Mouse (Mus musculus) T-cell, adult 2 months (primary cell): Measurements from ENCODE around the gene Cradd.

Experiments
- DNase-seq: peaks from one replicate; pipeline ENCODE4 v3.0.0; 2022; ENCODE audit warnings: low spot score

Gene Cradd

GRCm38 (mm10) chr10:95306824-95307552, 16.9 kb downstream of the Cradd start:
- no peak for DNase-seq

DNA sequence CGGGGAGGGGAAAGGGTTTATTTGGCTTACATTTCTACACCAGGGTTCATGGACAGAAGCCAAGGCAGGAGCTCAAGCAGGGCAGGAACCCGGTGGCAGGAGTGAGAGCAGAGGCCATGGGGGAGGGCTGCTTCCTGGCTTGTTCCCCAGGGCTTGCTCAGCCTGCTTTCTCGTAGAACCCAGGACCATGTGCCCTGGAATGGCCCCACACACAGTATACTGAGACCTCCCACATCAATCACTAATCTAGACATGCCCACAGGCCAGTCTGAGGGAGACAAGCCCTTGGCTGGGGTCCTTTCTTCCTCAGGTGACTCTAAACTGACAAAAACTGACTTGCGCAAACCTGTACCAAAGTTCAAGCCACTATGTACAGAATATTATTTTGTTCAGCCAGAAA, 19.7 kb downstream of the Cradd start:
- DNase-seq = no peak

- no peak for DNase-seq
Observed at GRCm38 (mm10) chr10:95302211-95303163, 21.4 kb downstream of the Cradd start.

- DNase-seq = no peak
Observed at GRCm38 (mm10) chr10:95300178-95300793, 23.6 kb downstream of the Cradd start.

DNA sequence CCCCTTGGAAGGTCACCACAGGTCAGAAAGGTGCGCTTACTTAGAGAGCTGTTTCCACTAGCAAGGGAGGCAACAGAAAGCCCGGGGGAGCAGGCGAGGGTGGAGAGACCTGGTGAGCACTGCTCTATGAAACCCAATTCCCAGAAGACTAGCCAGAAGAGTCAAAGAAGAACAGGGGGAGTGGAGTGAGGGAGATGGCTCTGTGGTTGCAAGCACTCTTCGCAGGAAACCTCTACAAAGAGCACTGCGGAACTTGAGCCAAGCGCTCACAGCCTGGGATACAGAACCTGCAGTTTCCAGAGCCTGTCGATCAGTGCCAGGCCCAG, 24.2 kb downstream of the Cradd start:
- no peak for DNase-seq

DNA sequence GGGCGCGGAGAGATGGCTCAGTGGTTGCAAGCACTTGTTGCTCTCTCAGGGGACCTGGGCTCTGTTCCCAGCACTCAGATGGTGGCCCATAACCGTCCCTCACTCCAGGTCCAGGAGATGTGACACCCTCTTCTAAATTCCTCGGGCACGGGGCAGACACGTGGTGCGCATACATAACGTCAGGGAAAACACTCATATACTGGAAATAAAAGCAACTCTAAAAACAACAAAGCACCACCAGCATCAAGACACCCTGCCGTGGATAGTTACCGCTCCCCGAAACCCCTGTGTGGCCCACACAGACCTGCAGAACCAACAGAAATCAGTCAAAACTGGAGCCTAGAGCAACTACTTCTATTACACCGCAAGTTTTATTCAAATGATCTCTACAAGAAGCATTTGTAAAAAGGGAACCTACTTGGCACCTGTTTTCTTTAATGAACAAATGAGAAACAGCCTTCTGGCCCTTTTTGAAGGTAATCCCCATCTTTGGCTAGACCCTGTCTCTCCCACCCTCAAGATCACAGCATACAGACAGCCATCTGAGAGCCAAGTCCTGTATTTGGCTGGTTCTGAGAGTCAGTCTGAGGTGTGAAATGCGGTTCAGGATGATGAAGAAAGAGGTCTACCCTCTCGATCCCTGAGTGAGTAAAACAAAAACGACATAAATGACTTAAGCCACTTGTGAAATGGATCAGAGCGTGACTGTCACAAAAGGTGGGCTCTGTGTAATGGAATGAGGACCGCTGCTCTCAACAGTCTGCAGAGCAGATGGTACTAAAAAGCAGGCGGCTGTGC, 24.7 kb downstream of the Cradd start:
- DNase-seq = no peak

GRCm38 (mm10) chr10:95298504-95298903, 25.4 kb downstream of the Cradd start:
- no peak for DNase-seq

GRCm38 (mm10) chr10:95297690-95298104, 26.2 kb downstream of the Cradd start:
- DNase-seq = no peak

DNA sequence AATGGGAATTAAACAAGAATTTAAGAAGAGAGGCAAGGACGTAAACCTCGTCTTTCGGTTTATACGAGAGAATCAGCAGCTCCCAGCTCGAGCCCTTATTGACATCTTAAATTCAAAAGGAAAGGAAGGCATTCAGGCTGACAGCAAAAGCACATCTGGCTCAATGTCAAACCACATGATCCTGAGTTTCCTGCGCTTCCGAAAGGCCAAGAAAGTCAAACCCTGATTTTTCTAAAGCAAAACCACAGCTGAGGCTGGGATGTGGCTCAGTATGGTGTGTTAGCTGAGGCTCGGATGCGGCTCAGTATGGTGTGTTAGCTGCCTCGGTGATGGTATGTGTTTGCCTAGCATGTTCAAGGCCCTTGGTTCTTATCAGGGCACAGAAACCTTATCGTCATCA, 26.9 kb downstream of the Cradd start:
- DNase-seq = no peak

- DNase-seq = no peak
Observed at GRCm38 (mm10) chr10:95293261-95293660, 30.7 kb downstream of the Cradd start.

DNA sequence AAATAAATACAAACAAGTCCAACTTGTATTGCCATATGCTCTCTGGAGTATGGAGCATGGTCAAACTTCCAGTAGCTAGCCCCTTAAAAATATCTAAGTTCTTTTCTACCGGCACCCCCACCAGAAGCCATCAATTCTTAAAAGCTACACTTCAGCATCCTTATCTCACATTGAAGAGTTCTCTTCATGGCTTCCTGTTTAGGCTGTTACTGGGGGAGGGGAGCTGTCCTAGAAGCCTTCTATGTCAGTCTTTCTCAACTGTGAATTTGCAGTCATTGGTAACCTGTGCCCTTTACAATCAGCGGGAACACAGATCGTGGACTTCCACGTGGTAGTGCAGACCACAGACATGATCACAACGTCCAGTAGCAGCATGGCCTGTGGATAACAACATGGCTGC, 31.7 kb downstream of the Cradd start:
- no peak for DNase-seq

DNA sequence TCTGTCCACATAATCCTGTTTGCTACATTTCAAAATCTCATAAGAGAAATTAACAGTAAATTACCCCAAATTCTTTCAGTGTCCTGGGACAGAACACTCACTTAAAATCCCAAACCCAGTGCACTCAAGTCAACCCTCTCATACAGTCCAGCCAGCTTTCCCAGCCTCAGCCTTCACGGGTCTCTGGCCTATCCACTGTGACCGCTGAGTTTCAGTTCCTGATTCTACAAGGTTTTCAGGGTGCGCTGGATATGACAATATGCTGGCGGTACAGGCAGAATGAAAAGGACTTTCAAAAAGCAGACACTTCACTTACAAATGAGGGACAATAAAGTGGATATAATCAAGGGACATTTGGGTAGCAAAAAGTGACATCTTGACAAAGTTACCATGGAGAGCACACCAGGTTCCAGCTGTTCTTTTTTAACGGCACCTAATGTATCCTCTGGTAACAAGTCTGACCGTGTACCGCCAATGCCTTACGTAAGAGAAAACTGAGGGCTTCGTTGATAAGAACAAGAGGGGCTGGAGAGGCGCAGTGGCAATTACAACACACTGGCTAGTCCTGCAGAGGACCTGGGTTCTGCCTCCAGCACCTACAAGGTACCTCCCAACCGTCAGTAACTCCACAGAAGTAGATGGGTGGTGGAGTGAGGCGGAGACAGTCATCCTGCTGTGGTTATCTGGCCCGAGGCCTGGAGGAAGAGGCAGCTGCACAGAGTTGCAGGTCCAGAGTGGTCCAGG, 32.6 kb downstream of the Cradd start:
- DNase-seq = no peak

- no peak for DNase-seq
Observed at GRCm38 (mm10) chr10:95289819-95290218, 34.1 kb downstream of the Cradd start.

- no peak for DNase-seq
Observed at GRCm38 (mm10) chr10:95288206-95288605, 35.7 kb downstream of the Cradd start.

GRCm38 (mm10) chr10:95287351-95287750, 36.6 kb downstream of the Cradd start:
- no peak for DNase-seq

DNA sequence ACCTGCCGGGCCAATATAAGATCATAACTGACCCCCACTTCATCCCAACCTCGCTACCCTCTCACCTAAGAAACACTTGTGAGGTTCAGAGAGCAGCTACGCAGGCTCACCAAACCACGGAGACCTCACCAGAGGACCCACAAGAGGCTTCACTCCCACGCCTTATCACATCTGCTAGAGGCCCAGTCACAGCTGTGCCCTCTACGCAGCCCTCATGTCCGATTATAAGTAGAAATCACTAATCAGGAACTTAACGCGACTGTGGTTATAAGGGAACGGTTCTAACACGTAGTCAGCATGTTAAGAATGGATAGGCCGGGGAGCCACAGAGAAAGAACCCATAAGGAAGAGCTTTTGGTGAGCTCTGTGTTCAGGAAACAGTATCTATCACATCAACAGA, 40.5 kb downstream of the Cradd start:
- peak; percentile 8 for DNase-seq

DNA sequence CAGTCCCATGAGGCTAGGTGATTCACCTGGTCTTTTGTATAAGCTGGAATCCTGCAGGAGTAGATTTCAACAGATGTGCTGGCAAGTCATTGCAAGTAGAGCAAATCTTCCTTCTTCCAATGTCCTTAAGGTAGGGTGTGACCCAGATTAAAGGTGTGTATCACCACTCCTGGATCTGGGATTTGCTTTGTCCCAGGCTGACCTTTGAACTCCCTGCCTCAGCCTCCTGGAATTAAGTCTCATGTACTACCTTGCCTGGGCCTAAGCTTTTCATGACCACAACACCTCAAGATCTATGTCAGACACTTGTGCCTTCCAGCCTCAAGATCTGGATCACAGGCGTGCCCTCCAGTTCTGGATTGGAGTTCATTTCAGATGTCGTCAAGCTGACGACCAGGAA, 41.9 kb downstream of the Cradd start:
- no peak for DNase-seq

GRCm38 (mm10) chr10:95281466-95281990, 42.4 kb downstream of the Cradd start:
- DNase-seq = no peak

GRCm38 (mm10) chr10:95280327-95280726, 43.6 kb downstream of the Cradd start:
- no peak for DNase-seq

DNA sequence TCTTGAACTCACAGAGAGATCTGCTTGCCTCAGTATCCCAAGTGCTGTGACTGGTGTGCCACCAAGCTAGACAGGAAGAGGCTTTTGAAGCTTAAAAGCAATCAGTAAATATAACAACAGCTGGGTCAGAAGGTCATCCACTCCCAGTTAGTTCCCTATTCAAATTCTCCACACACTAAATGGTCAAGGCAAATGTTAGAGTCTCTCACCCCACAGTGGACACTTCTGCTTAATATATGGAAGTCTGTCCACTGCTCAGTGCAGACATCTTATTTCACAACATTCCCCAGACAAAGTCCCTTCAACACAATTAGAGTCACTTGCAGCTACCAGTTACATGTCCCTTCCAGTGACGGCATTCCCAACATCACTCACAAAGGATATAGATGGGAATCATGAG, 44.5 kb downstream of the Cradd start:
- DNase-seq = no peak

- no peak for DNase-seq
Observed at GRCm38 (mm10) chr10:95278085-95278484, 45.8 kb downstream of the Cradd start.
